Mouse (Mus musculus): ENCODE data around the gene Btbd35f26. TPM values are rescaled to one million over a fixed set of nuclear protein-coding genes. Genes with fewer than 3 reads are reported as not detected.

The Btbd35f26 gene
- not detected for polyA plus RNA-seq (2017; shearing (Covaris generic))

DNA sequence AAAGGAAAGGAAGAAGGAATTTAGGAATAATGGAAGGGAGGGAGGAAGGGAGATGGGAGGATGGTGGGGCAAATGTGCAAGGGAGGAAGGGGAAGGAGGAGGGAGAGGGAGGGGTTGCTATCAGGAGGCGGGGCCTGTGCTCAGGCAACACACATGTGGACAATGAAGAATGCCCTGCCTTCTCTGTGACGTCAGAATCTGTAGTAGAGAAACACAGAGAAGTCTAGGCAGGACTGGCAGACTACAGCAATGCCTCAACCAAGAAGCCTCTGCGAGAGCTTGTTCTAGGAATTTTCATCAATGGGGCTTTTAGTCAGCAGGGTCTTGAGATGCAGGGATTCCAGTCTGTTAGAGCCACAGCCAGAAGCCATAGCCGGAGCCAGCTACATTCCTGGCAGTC is at the start of gene Btbd35f26:
TSS of gene Btbd35f26 (plus strand) at position 301 of the 400 bp plus-strand sequence.

GRCm38 (mm10) chrX:31383818-31384217 is 47.6 kb downstream of the Btbd35f26 start, which contains the start of gene Btbd35f19:
Btbd35f19 (minus strand) TSS chrX:31383918.

Other genes with a start within 250 kb of the Btbd35f26 start
- not detected for gene Btbd35f29, start 218.8 kb upstream of the Btbd35f26 start, polyA plus RNA-seq (2017; shearing (Covaris generic))
- not detected for gene Spin2f, start 82.6 kb upstream of the Btbd35f26 start, polyA plus RNA-seq (2017; shearing (Covaris generic))
- not detected for gene Btbd35f19, start 47.5 kb downstream of the Btbd35f26 start, polyA plus RNA-seq (2017; shearing (Covaris generic))
- gene Gm21883, start 237.8 kb downstream of the Btbd35f26 start, polyA plus RNA-seq (2017; shearing (Covaris generic)), result under 1 TPM in 1 of 2 experiments, not detected in 1; 0.53 TPM